Mouse (Mus musculus) MEL (cell line): ENCODE measurements around the gene Prkar1a.

Source experiments
- CTCF ChIP-seq, 3 experiments: IDR thresholded peaks in 2 of 3; conservative IDR thresholded peaks in 1 of 3; 2 replicates each; pipeline ENCODE4 v1.5.1; 2011 to 2012; ENCODE audit warnings: low read length in 3 of 3, low read depth in 2 of 3, mild to moderate bottlenecking in 2 of 3, improper control_type of control experiment in 1 of 3, inconsistent platforms in 1 of 3, mixed read lengths in 1 of 3, moderate library complexity in 1 of 3; ENCODE audit not compliant: control insufficient read depth in 1 of 3, insufficient read depth in 1 of 3, poor library complexity in 1 of 3, severe bottlenecking in 1 of 3
- ZC3H11A ChIP-seq: IDR thresholded peaks from 2 replicates; pipeline ENCODE4 v1.6.1; 2012; ENCODE audit warnings: low read depth, mild to moderate bottlenecking, inconsistent platforms, low read length, improper control_type of control experiment

- TF ChIP-seq CTCF (IDR thresholded peaks at IDR 0.05 in 2 of 3, conservative IDR thresholded peaks at IDR 0.05 in 1 of 3; ENCODE audit: control insufficient read depth in 1 of 3, insufficient read depth in 1 of 3, low read depth in 2 of 3, low read length in 3 of 3, poor library complexity in 1 of 3, severe bottlenecking in 1 of 3) (peak in 2 of 3 experiments; percentile 50 to 75; a peak in 4 of 6 replicates), ZC3H11A (peak; percentile 54)
Observed at GRCm38 (mm10) chr11:109670026-109670916, 21.1 kb downstream of the Prkar1a start.
